Mouse (Mus musculus) liver, embryonic 12.5 days (tissue): ENCODE data around the gene Borcs7. TPM values are rescaled to one million over a fixed set of nuclear protein-coding genes. Genes with fewer than 3 reads are reported as not detected.
"Not testable (repeated sequence)": the region's sequence is repeated elsewhere in the genome, so short reads cannot be mapped to it uniquely, and the experiment has no call there.

Source experiments
- ATAC-seq: fragments of 200-750 bp; cut with Nextera tagmentation; 2 replicates; pipeline ENCODE4 v1.8.0; 2017; ENCODE audit warnings: moderate number of reproducible peaks, mild to moderate bottlenecking, moderate library complexity
- H3K27ac ChIP-seq: fragments of 300-500 bp; sonication (generic); 2 replicates; pipeline ENCODE4 v1.5.1; 2016; ENCODE audit warnings: mild to moderate bottlenecking
- H3K27me3 ChIP-seq: fragments of 300-500 bp; sonication (generic); replicated peaks from 2 replicates; pipeline ENCODE4 v1.6.1; 2016; ENCODE audit warnings: mild to moderate bottlenecking, moderate library complexity
- H3K36me3 ChIP-seq: fragments of 300-500 bp; sonication (generic); 2 replicates; pipeline ENCODE4 v1.6.1; 2016; ENCODE audit warnings: mild to moderate bottlenecking, moderate library complexity
- H3K4me1 ChIP-seq: fragments of 300-500 bp; sonication (generic); 2 replicates; pipeline ENCODE4 v1.6.1; 2016
- H3K4me2 ChIP-seq: fragments of 300-500 bp; sonication (generic); 2 replicates; pipeline ENCODE4 v1.6.1; 2016; ENCODE audit warnings: mild to moderate bottlenecking, moderate library complexity
- H3K4me3 ChIP-seq: fragments of 300-500 bp; sonication (generic); 2 replicates; pipeline ENCODE4 v1.5.1; 2016; ENCODE audit warnings: mild to moderate bottlenecking, moderate library complexity
- H3K9ac ChIP-seq: fragments of 300-500 bp; sonication (generic); 2 replicates; pipeline ENCODE4 v1.6.1; 2016; ENCODE audit warnings: mild to moderate bottlenecking, moderate library complexity
- H3K9me3 ChIP-seq: fragments of 300-500 bp; sonication (generic); replicated peaks from 2 replicates; pipeline ENCODE4 v1.6.1; 2016; ENCODE audit warnings: mild to moderate bottlenecking, moderate library complexity
- WGBS: fragments of 180-500 bp; shearing (Covaris S2); methylation state at CpG from one replicate; pipeline ENCODE4 v1.1.7; 2016; ENCODE audit not compliant: insufficient replicate concordance; 5-methylcytosine and 5-hydroxymethylcytosine counted together
- polyA plus RNA-seq: library from polyadenylated mRNA; unstranded; fragments of >200 nt; fragmentation: Nextera tagmentation; extraction: Ambion mirVana; gene quantifications from 2 replicates; pipeline ENCODE4 v1.2.1, GENCODE M21; 2016

The Borcs7 gene
- polyA plus RNA-seq, 1 experiment from 2014 or later: 7.4 TPM

GRCm38 (mm10) chr19:46724411-46724810 lies 34.7 kb downstream of the Borcs7 start:
- H3K9ac ChIP-seq: no peak overlapping the region
- no peak overlapping the region for H3K4me2 ChIP-seq
- H3K27me3 ChIP-seq: no peaks in the 10 kb centered on the region
- H3K4me3 ChIP-seq: no peak overlapping the region
- 76% methylated on average over 11 of the region's 11 CpGs for WGBS
- H3K27ac ChIP-seq: no peak overlapping the region
- peaks cover 32% of the 10 kb centered on the region for H3K36me3 ChIP-seq
- peaks cover 22% of the 10 kb centered on the region for H3K4me1 ChIP-seq
- H3K9me3 ChIP-seq: no peaks in the 10 kb centered on the region
- no peak for ATAC-seq

- Histone ChIP-seq H3K27ac (no peak overlapping the region), H3K9me3 (no peaks in the 10 kb centered on the region), H3K4me2 (no peak overlapping the region), H3K9ac (no peak overlapping the region), H3K27me3 (no peaks in the 10 kb centered on the region), H3K4me1 (peaks cover 22% of the 10 kb centered on the region), H3K4me3 (no peak overlapping the region), H3K36me3 (peaks cover 25% of the 10 kb centered on the region)
- WGBS: 88% methylated on average over 8 of the region's 8 CpGs
- ATAC-seq: no peak
Observed at GRCm38 (mm10) chr19:46726142-46726541, 36.4 kb downstream of the Borcs7 start.

- ATAC-seq: peak; percentile 57
- WGBS: 50% methylated on average over 8 of the region's 8 CpGs
Observed at GRCm38 (mm10) chr19:46727140-46727736, 37.5 kb downstream of the Borcs7 start.

GRCm38 (mm10) chr19:46727945-46728540 lies 38.3 kb downstream of the Borcs7 start:
- Histone ChIP-seq H3K9ac (0 out of 2 replicates have a peak overlapping the region, but pooled peaks have one; percentile 3), H3K4me3 (0 out of 2 replicates have a peak overlapping the region, but pooled peaks have one; percentile 2), H3K36me3 (peaks cover 20% of the 10 kb centered on the region; the same call in 1 of the 2 replicates), H3K4me1 (peaks cover 22% of the 10 kb centered on the region), H3K27ac (peak overlapping the region; percentile 45; the same call in 1 of the 2 replicates), H3K27me3 (no peaks in the 10 kb centered on the region), H3K9me3 (no peaks in the 10 kb centered on the region), H3K4me2 (peak overlapping the region; percentile 52)
- WGBS: 13% methylated on average over 11 of the region's 11 CpGs
- peak; percentile 82 for ATAC-seq

More at GRCm38 (mm10) chr19:46727140-46727736, 37.5 kb downstream of the Borcs7 start:
- Histone ChIP-seq H3K4me1 (peaks cover 22% of the 10 kb centered on the region), H3K9me3 (no peaks in the 10 kb centered on the region), H3K4me3 (no peak overlapping the region), H3K9ac (no peak overlapping the region), H3K27me3 (no peaks in the 10 kb centered on the region), H3K36me3 (peaks cover 20% of the 10 kb centered on the region; the same call in 1 of the 2 replicates), H3K4me2 (peak overlapping the region; percentile 52), H3K27ac (peak overlapping the region; percentile 45)

DNA sequence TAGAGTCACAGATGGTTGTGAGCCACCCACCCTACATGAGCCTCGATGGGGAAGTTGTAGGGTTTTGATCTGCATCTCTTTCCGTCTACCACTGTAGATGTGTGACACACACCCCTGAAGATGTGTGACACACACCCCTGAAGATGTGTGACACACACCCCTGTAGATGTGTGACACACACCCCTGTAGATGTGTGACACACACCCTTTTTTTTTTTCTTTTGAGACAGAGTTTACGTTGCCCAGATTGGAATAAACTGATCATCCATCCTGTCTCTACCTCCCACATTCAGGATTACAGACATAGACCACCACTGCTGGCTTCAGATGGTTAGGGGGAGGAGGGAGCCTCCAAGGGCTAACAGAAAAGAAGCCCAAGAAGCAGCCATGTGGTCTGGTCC lies 39.2 kb downstream of the Borcs7 start:
- Histone ChIP-seq H3K4me2 (no peak overlapping the region), H3K27me3 (no peaks in the 10 kb centered on the region), H3K36me3 (peaks cover 20% of the 10 kb centered on the region; the same call in 1 of the 2 replicates), H3K9ac (no peak overlapping the region), H3K27ac (no peak overlapping the region), H3K4me3 (no peak overlapping the region), H3K4me1 (peaks cover 22% of the 10 kb centered on the region), H3K9me3 (no peaks in the 10 kb centered on the region)
- ATAC-seq: no peak
- WGBS: 58% methylated on average over 3 of the region's 3 CpGs

DNA sequence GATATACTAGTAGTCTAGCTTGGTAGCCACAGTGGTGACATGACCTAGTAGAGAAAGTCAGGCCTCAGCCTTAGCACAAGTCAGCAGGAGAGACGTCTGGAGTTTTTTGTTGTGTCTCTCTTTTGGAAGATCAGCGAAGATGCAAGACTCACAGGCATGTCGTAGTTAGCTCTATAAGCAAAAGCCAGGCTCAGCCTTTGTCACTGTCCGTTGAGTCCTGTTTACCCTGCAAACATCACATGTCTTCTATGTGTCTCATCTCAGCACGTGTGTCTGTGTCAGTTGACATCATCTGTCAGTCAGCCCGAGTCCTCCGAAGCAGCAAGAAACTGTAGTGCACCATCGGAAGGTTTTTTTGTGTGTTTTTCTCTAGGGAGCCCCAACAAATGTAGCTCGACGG lies 41.6 kb downstream of the Borcs7 start:
- Histone ChIP-seq H3K4me2 (no peak overlapping the region), H3K4me3 (no peak overlapping the region), H3K9ac (no peak overlapping the region), H3K27ac (no peak overlapping the region), H3K36me3 (peaks cover 7% of the 10 kb centered on the region; the same call in 1 of the 2 replicates), H3K27me3 (no peaks in the 10 kb centered on the region), H3K9me3 (no peaks in the 10 kb centered on the region), H3K4me1 (peaks cover 22% of the 10 kb centered on the region)
- WGBS: 80% methylated on average over 10 of the region's 10 CpGs
- ATAC-seq: no peak

DNA sequence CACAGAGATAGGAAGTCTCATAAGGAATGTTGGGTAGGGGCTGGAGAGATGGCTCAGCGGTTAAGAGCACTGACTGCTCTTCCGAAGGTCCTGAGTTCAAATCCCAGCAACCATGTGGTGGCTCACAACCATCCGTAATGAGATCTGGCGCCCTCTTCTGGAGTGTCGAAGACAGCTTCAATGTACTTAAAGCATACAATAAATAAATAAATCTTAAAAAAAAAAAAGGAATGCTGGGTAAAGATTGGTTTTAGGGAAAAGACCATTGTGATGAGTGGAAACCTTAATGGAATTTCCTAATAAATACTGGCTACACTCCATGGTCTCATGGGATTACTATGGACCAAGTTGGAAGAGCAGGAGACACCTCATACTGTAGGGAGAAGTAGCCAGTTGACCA lies 43.0 kb downstream of the Borcs7 start:
- WGBS: 79% methylated on average over 5 of the region's 5 CpGs
- H3K27ac ChIP-seq: not testable (repeated sequence)

DNA sequence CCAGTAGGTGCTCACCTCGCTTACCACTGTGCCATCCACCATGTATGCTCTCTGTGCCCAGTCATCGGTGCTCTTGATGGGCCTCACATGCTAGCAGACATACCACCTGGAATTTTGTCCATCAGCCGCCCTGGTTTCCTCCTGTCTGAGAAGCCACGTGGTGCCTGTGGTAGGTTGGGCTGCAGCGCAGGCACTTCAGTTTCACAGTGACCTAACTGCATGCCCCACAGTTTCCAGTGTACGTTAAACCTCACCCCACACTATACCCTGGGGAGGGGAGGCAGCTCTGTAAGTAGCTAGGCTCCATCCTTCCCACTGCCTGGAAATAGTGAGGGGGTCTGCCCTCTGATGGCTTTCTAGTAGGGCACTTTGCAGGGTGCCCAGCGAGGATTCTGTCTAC lies 43.9 kb downstream of the Borcs7 start:
- H3K4me2 ChIP-seq: no peak overlapping the region
- peaks cover 9% of the 10 kb centered on the region for H3K36me3 ChIP-seq
- no peak for ATAC-seq
- no peak overlapping the region for H3K4me3 ChIP-seq
- H3K9ac ChIP-seq: no peak overlapping the region
- H3K27ac ChIP-seq: no peak overlapping the region
- peaks cover 3% of the 10 kb centered on the region for H3K4me1 ChIP-seq
- 77% methylated on average over 7 of the region's 7 CpGs for WGBS
- H3K9me3 ChIP-seq: no peaks in the 10 kb centered on the region
- no peaks in the 10 kb centered on the region for H3K27me3 ChIP-seq

More for the DNA sequence above, 43.0 kb downstream of the Borcs7 start:
- peaks cover 12% of the 10 kb centered on the region for H3K4me1 ChIP-seq
- not testable (repeated sequence) for H3K9me3 ChIP-seq, H3K36me3 ChIP-seq, H3K4me2 ChIP-seq, H3K27me3 ChIP-seq, H3K4me3 ChIP-seq, ATAC-seq, H3K9ac ChIP-seq

- 30% methylated on average over 5 of the region's 5 CpGs for WGBS
- H3K27ac ChIP-seq: no peak overlapping the region
Observed at GRCm38 (mm10) chr19:46735241-46735640, 45.5 kb downstream of the Borcs7 start.

GRCm38 (mm10) chr19:46737106-46737505 lies 47.4 kb downstream of the Borcs7 start:
- WGBS: 49% methylated on average over 7 of the region's 7 CpGs
- H3K27ac ChIP-seq: no peak overlapping the region
- no peaks in the 10 kb centered on the region for H3K9me3 ChIP-seq
- no peak overlapping the region for H3K4me2 ChIP-seq
- H3K36me3 ChIP-seq: peaks cover 7% of the 10 kb centered on the region
- no peaks in the 10 kb centered on the region for H3K4me1 ChIP-seq
- no peaks in the 10 kb centered on the region for H3K27me3 ChIP-seq
- H3K9ac ChIP-seq: no peak overlapping the region
- no peak overlapping the region for H3K4me3 ChIP-seq
- ATAC-seq: no peak

More at GRCm38 (mm10) chr19:46735241-46735640, 45.5 kb downstream of the Borcs7 start:
- H3K9me3 ChIP-seq: no peaks in the 10 kb centered on the region
- H3K4me2 ChIP-seq: no peak overlapping the region
- H3K9ac ChIP-seq: no peak overlapping the region
- no peak for ATAC-seq
- no peaks in the 10 kb centered on the region for H3K27me3 ChIP-seq
- peaks cover 10% of the 10 kb centered on the region for H3K36me3 ChIP-seq
- H3K4me3 ChIP-seq: no peak overlapping the region
- H3K4me1 ChIP-seq: no peaks in the 10 kb centered on the region

- H3K27ac ChIP-seq: no peak overlapping the region
- 0 out of 2 replicates have a peak, but pooled peaks cover 4% of the 10 kb centered on the region for H3K27me3 ChIP-seq
- WGBS: 49% methylated on average over 7 of the region's 7 CpGs
- H3K36me3 ChIP-seq: peaks cover 7% of the 10 kb centered on the region
- no peak overlapping the region for H3K9ac ChIP-seq
- no peaks in the 10 kb centered on the region for H3K4me1 ChIP-seq
- no peak overlapping the region for H3K4me3 ChIP-seq
- ATAC-seq: no peak
- H3K4me2 ChIP-seq: no peak overlapping the region
- H3K9me3 ChIP-seq: no peaks in the 10 kb centered on the region
Observed at GRCm38 (mm10) chr19:46740341-46741008, 50.8 kb downstream of the Borcs7 start.

- Histone ChIP-seq H3K27me3 (0 out of 2 replicates have a peak, but pooled peaks cover 5% of the 10 kb centered on the region), H3K27ac (no peak overlapping the region), H3K4me1 (no peaks in the 10 kb centered on the region), H3K9ac (no peak overlapping the region), H3K9me3 (no peaks in the 10 kb centered on the region), H3K4me3 (no peak overlapping the region), H3K36me3 (peaks cover 7% of the 10 kb centered on the region), H3K4me2 (no peak overlapping the region)
- 39% methylated on average over 6 of the region's 6 CpGs for WGBS
- ATAC-seq: no peak
Observed at GRCm38 (mm10) chr19:46741574-46741973, 51.9 kb downstream of the Borcs7 start.
